Comparison of ENCODE assay signal across 28 mouse cellular contexts in the genomic region with DNA sequence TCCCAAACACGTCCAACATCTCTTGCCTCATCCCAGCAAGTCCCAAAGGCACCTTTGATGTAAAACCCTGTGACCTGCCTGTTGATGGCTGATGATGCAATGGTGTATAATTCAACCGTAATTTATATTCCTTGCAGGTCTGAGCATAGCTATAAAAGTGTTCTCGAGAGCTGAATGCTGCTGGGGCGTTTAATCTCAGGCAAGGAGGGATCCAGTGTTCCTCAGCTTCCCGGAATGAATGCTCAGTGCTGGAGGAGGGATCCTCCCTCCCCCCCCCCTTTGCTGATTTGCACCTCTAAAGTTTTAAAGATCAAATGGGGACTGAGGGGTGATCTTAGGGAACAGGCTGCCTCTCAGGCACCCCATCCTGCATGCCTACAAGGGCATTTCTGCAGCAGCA.
DNase-seq lines count a peak whose midpoint lies in the region; ATAC-seq and TF ChIP-seq lines count a peak whose summit lies in the region.
"Had no signal": no experiment of that assay in that cellular context is flagged by ENCODE, and none has a peak within 500 bp of the region (broad histone marks: within the 10 kb centered on the region; RNA-seq: fewer than 3 reads in every experiment).

No protein-coding gene starts in this region.

- peak; percentile 41; the same call in 1 of the 2 replicates for ATAC-seq in midbrain, embryonic 15.5 days (replicated peaks)
- ATAC-seq: forebrain, embryonic 14.5 days; intestine, postnatal 0 days had no signal

- TF ChIP-seq CTCF in layer of hippocampus, adult 2 months (conservative IDR thresholded peaks at IDR 0.05), result no peak
- TF ChIP-seq CTCF in brain, embryonic 14.5 days (IDR thresholded peaks at IDR 0.05; ENCODE audit: borderline replicate concordance, extremely low read depth, insufficient read depth, insufficient read length), result no peak

- no peak for DNase-seq in layer of hippocampus, adult 2 months (ENCODE audit: low spot score in 2 of 2)
- no peak for DNase-seq in layer of hippocampus, postnatal 14 days (ENCODE audit: low spot score in 2 of 2)
- DNase-seq in brain, adult 2 months (ENCODE audit: low read depth, low spot score), result peak; percentile 58
- peak; percentile 37 for DNase-seq in brain, embryonic 14.5 days (ENCODE audit: low read depth)
- no peak for DNase-seq in natural killer cell, adult 2 months (ENCODE audit: low spot score in 2 of 2)
- no peak for DNase-seq in right cerebral cortex, postnatal 14 days
- DNase-seq in left cerebral cortex, adult 18-20 months (ENCODE audit: low spot score in 2 of 2), result no peak
- DNase-seq: adrenal gland, postnatal 25 days; B cell, adult 2 months; cerebellum, adult 2 months; cerebellum, postnatal 14 days; gastrocnemius, postnatal 10 days; kidney, adult 9 months; kidney, postnatal 10 days; lung, embryonic 14.5 days; lung, postnatal 14 days; right cerebral cortex, adult 18-20 months; right cerebral cortex, postnatal 4 days had no signal

- no peak overlapping the region for H3K4me2 ChIP-seq in midbrain, embryonic 15.5 days
- H3K4me2 ChIP-seq: embryonic facial prominence, embryonic 15.5 days; heart, embryonic 15.5 days; hindbrain, embryonic 14.5 days; liver, embryonic 15.5 days; lung, embryonic 14.5 days had no signal

- no peak overlapping the region for H3K9ac ChIP-seq in midbrain, embryonic 15.5 days
- H3K9ac ChIP-seq: embryonic facial prominence, embryonic 15.5 days; heart, embryonic 15.5 days; hindbrain, embryonic 14.5 days; liver, embryonic 15.5 days; lung, embryonic 14.5 days had no signal

- no peak for TF ChIP-seq POLR2A in brain, embryonic 14.5 days (IDR thresholded peaks at IDR 0.05; ENCODE audit: borderline replicate concordance, extremely low read depth, insufficient read depth, insufficient read length, poor library complexity, severe bottlenecking)

- H3K4me1 ChIP-seq in midbrain, embryonic 15.5 days, result peaks cover 12% of the 10 kb centered on the region
- H3K4me1 ChIP-seq: embryonic facial prominence, embryonic 10.5 days; embryonic facial prominence, embryonic 15.5 days; heart, embryonic 10.5 days; heart, embryonic 15.5 days; liver, embryonic 15.5 days had no signal

- H3K27ac ChIP-seq in layer of hippocampus, adult 2 months, result peak overlapping the region; percentile 68; the same call in 1 of the 2 replicates
- peak overlapping the region; percentile 51; the same call in 1 of the 2 replicates for H3K27ac ChIP-seq in midbrain, embryonic 15.5 days
- H3K27ac ChIP-seq: embryonic facial prominence, embryonic 10.5 days; embryonic facial prominence, embryonic 15.5 days; heart, embryonic 10.5 days; heart, embryonic 15.5 days; liver, embryonic 15.5 days had no signal

- no peaks in the 10 kb centered on the region for H3K9me3 ChIP-seq in midbrain, embryonic 15.5 days
- H3K9me3 ChIP-seq: embryonic facial prominence, embryonic 10.5 days; embryonic facial prominence, embryonic 15.5 days; heart, embryonic 10.5 days; heart, embryonic 15.5 days; liver, embryonic 15.5 days had no signal

- no peak overlapping the region for H3K4me3 ChIP-seq in layer of hippocampus, adult 2 months
- H3K4me3 ChIP-seq in midbrain, embryonic 15.5 days, result no peak overlapping the region
- H3K4me3 ChIP-seq: embryonic facial prominence, embryonic 10.5 days; embryonic facial prominence, embryonic 15.5 days; heart, embryonic 10.5 days; heart, embryonic 15.5 days; liver, embryonic 15.5 days; myocyte had no signal

- H3K27me3 ChIP-seq in midbrain, embryonic 15.5 days (replicated peaks), result no peaks in the 10 kb centered on the region
- H3K27me3 ChIP-seq: embryonic facial prominence, embryonic 15.5 days; heart, embryonic 15.5 days; liver, embryonic 15.5 days had no signal

- H3K36me3 ChIP-seq in midbrain, embryonic 15.5 days (replicated peaks), result no peaks in the 10 kb centered on the region
- H3K36me3 ChIP-seq: embryonic facial prominence, embryonic 10.5 days; embryonic facial prominence, embryonic 15.5 days; heart, embryonic 10.5 days; heart, embryonic 15.5 days; liver, embryonic 15.5 days had no signal

- WGBS in midbrain, embryonic 15.5 days, result 21% methylated on average over 5 of the region's 5 CpGs

Comparison
In these comparisons a context has a peak if more than half of its experiments do, and no peak if none do; other contexts are left out.
1. DNase-seq: peak in brain, adult 2 months (single experiment) and brain, embryonic 14.5 days (single experiment); none in layer of hippocampus, adult 2 months (0 of 2), layer of hippocampus, postnatal 14 days (0 of 2), natural killer cell, adult 2 months (0 of 2), right cerebral cortex, postnatal 14 days (single experiment) and left cerebral cortex, adult 18-20 months (0 of 2).